In genomic region chr11:53469968-53470695, GRCm38 (mm10) we compare ENCODE assay signal across 8 mouse cellular contexts. TPM values are rescaled to one million over a fixed set of nuclear protein-coding genes. Genes with fewer than 3 reads are reported as not detected.
A peak's percentile ranks its signal among the peaks of the same experiment; 100 is the strongest.
DNase-seq lines count a peak whose midpoint lies in the region; ATAC-seq lines count a peak whose summit lies in the region.

Gene Gm9837 (minus strand): TSS chr11:53470479.

- peak; percentile 87 to 96 for DNase-seq in adrenal gland, adult (ENCODE audit: inconsistent age in 2 of 2, low spot score in 1 of 2)
- peak; percentile 98 for DNase-seq in embryo, embryonic 10 days (ENCODE audit: low spot score)
- DNase-seq in gastrocnemius, postnatal 14 days: peak; percentile 90
- peak; percentile 91 to 93 for DNase-seq in left cerebral cortex, postnatal 10 days (ENCODE audit: extremely low spot score in 1 of 2, low spot score in 2 of 2)
- peak; percentile 97 for DNase-seq in right cerebral cortex, postnatal 14 days
- peak; percentile 88 for DNase-seq in urinary bladder, postnatal 25 days (ENCODE audit: low spot score)

- intact Hi-C loops in gastrocnemius, postnatal 14 days (cut with DNase I; ENCODE audit: low total_unique reads): loop anchor here (5.0 to 10.0 kb wide), 2 partner anchors 65 to 157 kb away; no protein-coding TSS in a partner anchor
- intact Hi-C loops in left cerebral cortex, postnatal 10 days (cut with DNase I): loop anchor here (5.0 kb wide), 2 partner anchors 97 to 267 kb away; partner anchors contain the start of gene Kif3a

- peak; percentile 86 for ATAC-seq in inflammation-experienced regulatory T-cells, adult 6 months
- ATAC-seq in megakaryocyte-erythroid progenitor cell, adult 5-6 weeks (replicated peaks; ENCODE audit: low FRiP score, low TSS enrichment, poor library complexity, severe bottlenecking): peak; percentile 89

RNA-seq across cellular contexts. Expression of gene Gm9837, which starts in this region (rescaled TPM):
- total RNA-seq in gastrocnemius, postnatal 14 days (2021): not detected
- not detected for polyA plus RNA-seq in inflammation-experienced regulatory T-cells, adult 6 months (2017; shearing (Covaris generic))
- not detected for total RNA-seq in left cerebral cortex, postnatal 10 days (2021)
- total RNA-seq in megakaryocyte-erythroid progenitor cell, adult 5-6 weeks (2014; fragmentation: Nextera tagmentation): not detected in 2 replicates
- total RNA-seq in megakaryocyte-erythroid progenitor cell, adult 5-6 weeks (2017): not detected in 2 replicates

Comparison
In these comparisons a context has a peak if more than half of its experiments do, and no peak if none do; other contexts are left out.
1. Peak in every context shown above with its lines: DNase-seq and ATAC-seq.
2. Peak in DNase-seq in gastrocnemius, postnatal 14 days; RNA of the gene not detected or under 1 TPM.
3. Peak in ATAC-seq in inflammation-experienced regulatory T-cells, adult 6 months; RNA of the gene not detected or under 1 TPM.
4. Peak in DNase-seq in left cerebral cortex, postnatal 10 days; RNA of the gene not detected or under 1 TPM.
5. Peak in ATAC-seq in megakaryocyte-erythroid progenitor cell, adult 5-6 weeks; RNA of the gene not detected or under 1 TPM.